Mouse (Mus musculus) NIH3T3 (cell line): Measurements from ENCODE around the gene Ermn.

Experiments
- DNase-seq: peaks from one replicate; pipeline ENCODE4 v3.0.0-alpha.2; 2012; ENCODE audit warnings: low read depth

The Ermn gene

DNA sequence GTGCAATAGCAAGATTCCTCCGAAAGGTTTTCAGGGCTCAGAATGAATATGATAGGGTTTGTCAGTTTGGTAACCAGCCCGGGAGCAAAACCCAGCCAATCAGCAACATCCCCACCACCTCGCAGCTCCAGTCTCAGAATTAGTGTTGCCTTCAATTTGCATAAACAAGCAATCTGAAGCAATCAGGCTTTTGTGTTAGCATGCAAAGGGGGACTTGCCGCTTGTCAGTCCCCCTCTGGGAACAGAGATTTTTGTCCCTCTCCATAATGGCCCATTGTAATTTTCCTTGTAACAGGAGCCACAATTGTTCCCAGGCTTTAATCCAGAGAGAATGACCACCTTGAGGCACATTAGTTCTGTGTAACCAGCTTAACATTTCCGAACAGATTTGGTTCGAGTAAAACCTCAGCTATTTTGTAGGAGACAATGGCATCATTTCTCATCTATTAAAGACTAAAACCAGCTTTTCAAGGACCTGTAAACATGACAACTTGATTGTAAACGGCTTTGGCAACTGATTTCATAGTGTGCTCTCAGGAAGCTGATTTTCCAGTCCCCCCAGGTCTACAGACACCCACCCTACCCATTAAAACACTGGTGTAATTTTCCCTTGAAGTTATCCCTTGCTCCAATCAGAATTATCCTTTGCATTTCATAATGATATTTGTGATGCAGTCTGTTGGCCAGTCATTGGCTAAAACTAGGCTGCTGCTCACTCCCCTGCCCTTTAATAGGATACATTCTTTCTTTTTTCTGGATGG is at the start of gene Ermn:
Ermn (minus strand) TSS at position 44 of the 761 bp plus-strand sequence.
- DNase-seq: no peak

GRCm38 (mm10) chr2:58094818-58095217 is 42.2 kb upstream of the Ermn start:
- DNase-seq: no peak

GRCm38 (mm10) chr2:58086420-58086819 is 33.8 kb upstream of the Ermn start:
- no peak for DNase-seq

DNA sequence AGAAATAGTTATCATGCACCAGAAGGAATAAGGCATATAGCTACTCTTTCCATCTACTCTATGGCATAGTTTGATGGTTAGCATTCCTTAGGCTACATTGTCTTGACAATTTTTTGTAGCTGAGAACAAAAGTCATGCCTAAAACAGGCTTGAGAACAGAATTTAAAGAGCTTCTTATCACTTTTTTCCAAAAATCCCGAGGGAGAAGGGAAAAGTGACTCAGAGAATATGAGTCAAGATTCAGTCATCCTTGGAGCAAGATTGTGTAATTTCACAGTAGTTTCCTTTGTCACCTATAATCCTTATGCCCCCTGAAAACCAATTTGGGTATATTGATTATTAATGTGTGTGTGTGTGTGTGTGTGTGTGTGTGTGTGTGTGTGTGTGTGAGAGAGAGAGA is 27.2 kb upstream of the Ermn start:
- peak; percentile 70 for DNase-seq

DNA sequence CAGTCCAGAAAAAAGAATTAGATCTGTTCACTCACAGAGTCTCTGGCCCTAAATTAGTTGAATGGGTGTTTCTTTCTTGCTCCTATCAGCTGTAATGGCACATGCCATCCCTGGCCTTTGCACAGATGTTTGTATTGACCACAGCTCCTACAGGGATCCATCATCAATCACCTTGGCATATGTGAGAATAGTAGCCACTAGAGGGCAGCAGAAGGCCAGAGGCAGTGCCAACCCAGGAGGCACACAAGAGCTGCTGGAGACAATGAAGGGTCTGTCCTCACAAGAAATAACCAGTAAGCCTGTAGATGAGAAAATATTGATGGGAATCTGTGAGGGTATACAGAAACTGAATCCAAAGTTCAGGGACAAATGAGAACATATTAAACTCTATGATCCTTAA is 2.7 kb upstream of the Ermn start:
- peak; percentile 71 for DNase-seq

GRCm38 (mm10) chr2:58041867-58042266 is 10.8 kb downstream of the Ermn start:
- no peak for DNase-seq

DNA sequence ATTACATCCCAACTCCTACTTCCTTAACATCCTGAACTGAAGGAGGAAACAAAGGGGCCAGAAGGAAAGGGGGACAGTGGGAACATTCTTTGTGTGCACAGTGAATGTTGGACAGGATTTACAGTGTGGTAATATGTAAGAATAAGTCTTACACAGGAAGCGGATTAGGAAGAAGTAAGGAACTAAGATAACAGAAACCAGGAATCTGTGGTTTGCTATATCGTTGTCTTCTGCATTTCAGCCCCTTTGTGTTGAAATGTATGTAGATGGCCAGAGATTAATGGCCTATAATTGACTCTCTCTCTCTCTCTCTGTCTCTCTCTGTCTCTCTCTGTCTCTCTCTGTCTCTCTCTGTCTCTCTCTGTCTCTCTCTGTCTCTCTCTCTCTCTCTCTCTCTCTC is 15.7 kb downstream of the Ermn start:
- no peak for DNase-seq

GRCm38 (mm10) chr2:58035635-58036034 is 17.0 kb downstream of the Ermn start:
- DNase-seq: no peak

- peak; percentile 62 for DNase-seq
Observed at GRCm38 (mm10) chr2:58031431-58031830, 21.2 kb downstream of the Ermn start.

DNA sequence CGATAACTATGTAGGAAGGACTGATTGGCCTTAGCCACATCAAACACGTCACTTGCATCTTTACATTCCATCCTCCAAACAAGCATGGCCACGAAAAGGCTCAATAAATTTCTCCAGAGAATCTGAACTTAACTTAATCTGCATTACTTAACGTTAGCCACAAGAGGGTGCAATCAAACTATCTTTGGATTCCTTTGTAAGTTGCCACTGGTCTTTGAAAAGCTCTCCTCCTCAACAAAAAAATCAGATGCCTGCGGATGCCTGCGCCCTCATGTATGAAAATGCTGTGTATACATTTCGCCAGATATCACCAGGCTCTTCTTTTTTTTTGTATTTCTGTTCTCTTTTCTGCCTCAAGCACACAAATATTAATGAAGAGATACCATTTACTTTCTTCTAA is 23.3 kb downstream of the Ermn start:
- DNase-seq: peak; percentile 77

DNA sequence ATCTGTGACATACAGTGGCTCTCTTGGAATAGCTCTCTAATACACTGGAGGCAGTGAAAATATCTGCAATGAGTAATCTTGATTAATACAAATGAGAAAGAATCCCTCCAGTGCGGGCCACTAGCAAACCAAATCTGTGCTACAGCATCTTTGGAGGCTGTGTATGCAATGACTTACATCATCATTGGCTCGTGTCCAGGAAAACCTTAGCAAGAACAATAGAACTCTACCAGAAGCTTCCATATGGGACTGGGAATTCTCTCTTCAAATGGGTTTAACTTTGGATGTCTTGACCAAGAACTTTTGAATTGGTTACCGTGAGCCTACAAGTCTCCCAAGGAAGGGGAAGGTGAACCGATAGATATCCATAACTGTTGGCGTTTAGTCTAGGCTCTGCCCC is 25.9 kb downstream of the Ermn start:
- peak; percentile 50 for DNase-seq

DNA sequence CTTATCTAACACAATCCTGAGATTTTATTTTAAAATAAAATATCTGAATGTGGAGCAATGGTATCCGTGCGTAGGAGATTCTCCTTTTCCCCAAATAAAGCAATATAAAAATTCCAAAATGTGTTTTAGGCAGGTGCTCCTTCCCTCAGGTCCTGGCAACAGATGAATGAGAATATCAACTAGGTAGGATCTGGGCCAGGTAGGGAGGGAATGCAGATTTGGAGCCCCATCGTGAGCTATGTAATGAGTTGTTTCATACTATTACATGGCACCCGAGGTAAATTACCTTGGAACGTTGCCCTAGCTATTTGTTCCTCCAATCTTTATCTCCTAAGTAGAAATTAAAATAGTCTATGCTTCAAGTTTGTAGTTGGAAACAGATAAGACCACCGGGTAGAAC is 29.1 kb downstream of the Ermn start:
- no peak for DNase-seq

DNA sequence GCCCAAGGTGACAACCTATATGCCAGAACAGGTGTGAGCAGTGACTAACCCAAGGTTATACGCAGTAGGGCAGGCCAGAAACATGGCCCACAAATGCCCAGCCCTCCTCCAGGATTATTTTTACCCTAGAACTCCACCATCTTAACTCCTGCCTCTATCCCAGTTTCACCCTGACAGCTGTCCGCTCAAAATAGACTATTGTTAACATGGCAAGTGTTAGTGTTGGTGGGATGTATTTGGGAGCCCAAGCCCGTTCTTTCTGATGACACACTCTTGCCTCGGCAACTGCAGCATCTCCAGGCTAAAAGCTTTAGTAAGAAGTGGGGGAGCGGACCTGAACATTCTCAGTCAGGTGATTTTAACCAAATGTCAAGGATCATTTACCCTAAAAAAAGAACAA is 45.6 kb downstream of the Ermn start:
- no peak for DNase-seq

- no peak for DNase-seq
Observed at GRCm38 (mm10) chr2:58001497-58001896, 51.2 kb downstream of the Ermn start.

DNA sequence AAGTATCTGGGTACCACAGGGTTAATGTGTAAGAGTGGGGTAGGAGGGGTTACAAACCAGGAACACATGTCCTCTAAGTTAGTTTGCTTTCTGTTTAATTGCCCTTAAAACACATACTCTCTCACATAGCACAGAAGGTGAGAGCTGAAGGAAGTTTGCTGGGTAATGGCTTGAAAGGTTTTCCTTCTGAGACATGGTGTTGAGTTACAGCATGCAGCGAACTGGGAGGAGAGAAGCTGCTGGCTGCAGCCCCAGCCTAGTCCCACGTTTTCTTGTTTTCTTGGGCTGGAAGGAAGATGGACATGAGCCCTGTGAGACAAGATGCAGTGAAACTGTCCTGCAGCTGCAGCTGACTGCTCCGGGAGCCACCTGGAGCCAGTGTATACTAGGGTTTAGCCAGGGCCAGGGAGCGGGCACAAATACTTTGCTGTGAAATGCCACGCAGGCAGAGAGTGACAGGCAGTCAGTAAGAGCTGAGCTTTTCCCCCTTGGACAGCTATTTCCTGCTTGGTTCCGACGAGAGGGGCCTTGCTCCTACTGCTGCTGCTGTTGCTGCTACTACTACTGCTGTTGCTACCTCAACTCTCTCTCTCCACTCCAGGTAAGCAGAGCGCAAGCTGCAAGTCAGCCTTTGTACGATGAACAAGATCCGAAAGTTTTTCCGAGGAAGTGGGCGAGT is 54.8 kb downstream of the Ermn start, which contains the start of gene Galnt5:
Galnt5 (plus strand) TSS at position 133 of the 679 bp plus-strand sequence.
- DNase-seq: peak; percentile 33
